Mouse (Mus musculus): ENCODE measurements at regions not wholly inside any gene's neighbourhood (a gene's known extent, or its start where the extent isn't known, plus 50 kb on each side); places are given as distances from the start of the nearest gene placed in this dataset.

GRCm38 (mm10) chr8:24280296-24280695 is 445.4 kb downstream of the Adam3 start:
- intact Hi-C loops (cut with DNase I) = no loop called here
- no peak for DNase-seq (ENCODE audit: extremely low spot score in 1 of 2, low spot score in 2 of 2)
- H3K27ac ChIP-seq = no peak overlapping the region

GRCm38 (mm10) chr8:24278391-24278790 is 447.3 kb downstream of the Adam3 start:
- Histone ChIP-seq H3K4me3 (no peak overlapping the region), H3K27ac (no peak overlapping the region)
- peak; percentile 7; the same call in 1 of the 2 replicates for TF ChIP-seq CTCF (IDR thresholded peaks at IDR 0.05)
- intact Hi-C loops (cut with DNase I) = no loop called here
- DNase-seq (ENCODE audit: extremely low spot score in 1 of 2, low spot score in 2 of 2) = no peak

More at GRCm38 (mm10) chr8:24280296-24280695, 445.4 kb downstream of the Adam3 start:
- no peak for TF ChIP-seq CTCF (IDR thresholded peaks at IDR 0.05)
- no peak overlapping the region for H3K4me3 ChIP-seq

GRCm38 (mm10) chr8:24261359-24261758 is 464.3 kb downstream of the Adam3 start:
- intact Hi-C loops (cut with DNase I) = no loop called here
- Histone ChIP-seq H3K4me3 (no peak overlapping the region), H3K27ac (no peak overlapping the region)
- no peak for DNase-seq (ENCODE audit: extremely low spot score in 1 of 2, low spot score in 2 of 2)
- no peak for TF ChIP-seq CTCF (IDR thresholded peaks at IDR 0.05)

GRCm38 (mm10) chr8:24258622-24259021 is 467.0 kb downstream of the Adam3 start:
- intact Hi-C loops (cut with DNase I) = no loop called here
- TF ChIP-seq CTCF (IDR thresholded peaks at IDR 0.05) = no peak; the same call in 1 of the 2 replicates
- no peak for DNase-seq (ENCODE audit: extremely low spot score in 1 of 2, low spot score in 2 of 2)
- H3K4me3 ChIP-seq = no peak overlapping the region
- peak overlapping the region; percentile 61; the same call in 1 of the 2 replicates for H3K27ac ChIP-seq

GRCm38 (mm10) chr8:24242211-24242610 is 483.4 kb downstream of the Adam3 start:
- Histone ChIP-seq H3K4me3 (no peak overlapping the region), H3K27ac (no peak overlapping the region)
- intact Hi-C loops (cut with DNase I) = no loop called here
- no peak for DNase-seq (ENCODE audit: extremely low spot score in 1 of 2, low spot score in 2 of 2)
- TF ChIP-seq CTCF (IDR thresholded peaks at IDR 0.05) = no peak

GRCm38 (mm10) chr8:24240211-24240983 is 485.3 kb downstream of the Adam3 start:
- no peak for DNase-seq (ENCODE audit: extremely low spot score in 1 of 2, low spot score in 2 of 2)
- H3K4me3 ChIP-seq = no peak overlapping the region
- TF ChIP-seq CTCF (IDR thresholded peaks at IDR 0.05) = peak; percentile 52
- H3K27ac ChIP-seq = no peak overlapping the region
- intact Hi-C loops (cut with DNase I) = no loop called here

- TF ChIP-seq CTCF (IDR thresholded peaks at IDR 0.05) = no peak
- intact Hi-C loops (cut with DNase I) = no loop called here
- DNase-seq (ENCODE audit: extremely low spot score in 1 of 2, low spot score in 2 of 2) = no peak
Measured at GRCm38 (mm10) chr8:24234981-24235380, 490.7 kb downstream of the Adam3 start.

GRCm38 (mm10) chr8:24228148-24228547 is 497.5 kb downstream of the Adam3 start:
- Histone ChIP-seq H3K4me3 (no peak overlapping the region), H3K27ac (peak overlapping the region; percentile 54; the same call in 1 of the 2 replicates)
- no peak for TF ChIP-seq CTCF (IDR thresholded peaks at IDR 0.05)
- intact Hi-C loops (cut with DNase I) = loop anchor here (5.0 kb wide), 3 partner anchors 144 to 321 kb away; no protein-coding TSS in a partner anchor
- peak; percentile 23 to 73 for DNase-seq (ENCODE audit: extremely low spot score in 1 of 2, low spot score in 2 of 2)

More at GRCm38 (mm10) chr8:24234981-24235380, 490.7 kb downstream of the Adam3 start:
- Histone ChIP-seq H3K27ac (no peak overlapping the region), H3K4me3 (no peak overlapping the region)

- intact Hi-C loops (cut with DNase I) = loop anchor here (5.0 kb wide), 3 partner anchors 145 to 320 kb away; no protein-coding TSS in a partner anchor
- H3K27ac ChIP-seq = peak overlapping the region; percentile 1; the same call in 1 of the 2 replicates
- no peak for TF ChIP-seq CTCF (IDR thresholded peaks at IDR 0.05)
- H3K4me3 ChIP-seq = no peak overlapping the region
- DNase-seq (ENCODE audit: extremely low spot score in 1 of 2, low spot score in 2 of 2) = no peak
Measured at GRCm38 (mm10) chr8:24227331-24228072, 498.1 kb downstream of the Adam3 start.

- intact Hi-C loops (cut with DNase I) = no loop called here
- H3K27ac ChIP-seq = peak overlapping the region; percentile 92
- no peak overlapping the region for H3K4me3 ChIP-seq
- peak; percentile 23 to 31 for DNase-seq (ENCODE audit: extremely low spot score in 1 of 2, low spot score in 2 of 2)
- no peak for TF ChIP-seq CTCF (IDR thresholded peaks at IDR 0.05)
Measured at GRCm38 (mm10) chr8:24220222-24220621, 505.4 kb downstream of the Adam3 start.

GRCm38 (mm10) chr8:24216655-24217054 is 509.0 kb downstream of the Adam3 start:
- DNase-seq (ENCODE audit: extremely low spot score in 1 of 2, low spot score in 2 of 2) = peak; percentile 25 to 29
- H3K4me3 ChIP-seq = no peak overlapping the region
- TF ChIP-seq CTCF (IDR thresholded peaks at IDR 0.05) = no peak
- intact Hi-C loops (cut with DNase I) = loop anchor here (2.0 to 5.0 kb wide), 3 partner anchors 102 to 474 kb away; no protein-coding TSS in a partner anchor
- H3K27ac ChIP-seq = peak overlapping the region; percentile 69; the same call in 1 of the 2 replicates

Measured in left cerebral cortex, adult 2 months (tissue).